Mouse (Mus musculus) midbrain, embryonic 10.5 days (tissue): ENCODE measurements at regions not wholly inside any gene's neighbourhood (a gene's known extent, or its start where the extent isn't known, plus 50 kb on each side); places are given as distances from the start of the nearest gene placed in this dataset.
A peak's percentile ranks its signal among the peaks of the same experiment; 100 is the strongest.

Experiments
- DNase-seq: peaks from one replicate; pipeline ENCODE4 v3.0.0-alpha.2; 2017; ENCODE audit warnings: low spot score
- H3K27ac ChIP-seq: fragments of 300-500 bp; sonication (generic); replicated peaks from 2 replicates; pipeline ENCODE4 v1.5.1; 2016; ENCODE audit warnings: mild to moderate bottlenecking
- H3K27me3 ChIP-seq: fragments of 300-500 bp; sonication (generic); 2 replicates; pipeline ENCODE4 v1.6.1; 2016; ENCODE audit warnings: low read depth, mild to moderate bottlenecking; ENCODE audit not compliant: poor library complexity, severe bottlenecking
- H3K36me3 ChIP-seq: fragments of 300-500 bp; sonication (generic); 2 replicates; pipeline ENCODE4 v1.6.1; 2016; ENCODE audit warnings: mild to moderate bottlenecking, moderate library complexity
- H3K4me1 ChIP-seq: fragments of 300-500 bp; sonication (generic); 2 replicates; pipeline ENCODE4 v1.6.1; 2016
- H3K4me3 ChIP-seq: fragments of 300-500 bp; sonication (generic); 2 replicates; pipeline ENCODE4 v1.5.1; 2016; ENCODE audit warnings: mild to moderate bottlenecking, moderate library complexity
- H3K9me3 ChIP-seq: fragments of 300-500 bp; sonication (generic); replicated peaks from 2 replicates; pipeline ENCODE4 v1.6.1; 2016; ENCODE audit warnings: mild to moderate bottlenecking
- WGBS: fragments of 180-500 bp; shearing (Covaris S2); methylation state at CpG from one replicate; pipeline ENCODE4 v1.1.7; 2016; 5-methylcytosine and 5-hydroxymethylcytosine counted together

DNA sequence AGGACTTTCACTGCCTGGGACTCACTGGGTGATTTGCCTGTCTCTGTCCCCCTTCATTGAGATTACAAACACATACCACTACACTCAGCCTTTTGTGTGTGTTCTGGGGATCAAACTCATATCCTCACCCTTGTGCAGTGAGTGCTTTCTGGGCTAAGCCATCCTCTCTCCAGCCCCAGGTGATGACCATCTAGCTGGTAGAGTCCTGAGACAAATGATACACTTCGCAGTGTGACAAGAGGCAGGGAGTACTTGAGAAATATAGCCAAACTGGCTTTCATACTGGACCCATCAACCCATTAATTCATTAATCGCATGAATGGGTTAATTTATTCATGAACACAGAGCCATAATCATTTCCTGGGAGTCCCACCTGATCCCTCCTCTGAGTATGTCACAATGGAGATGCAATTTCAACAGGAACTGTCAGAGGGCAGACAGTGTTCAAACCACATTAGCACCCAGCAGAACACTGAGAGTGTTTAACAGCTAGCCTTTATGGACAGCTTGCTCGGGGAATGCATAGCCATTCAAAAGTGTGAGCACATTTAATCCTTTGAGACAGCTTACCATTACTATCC is 130.6 kb upstream of the Kit start:
- Histone ChIP-seq H3K4me3 (no peak overlapping the region), H3K36me3 (no peaks in the 10 kb centered on the region), H3K9me3 (0 out of 2 replicates have a peak, but pooled peaks cover 3% of the 10 kb centered on the region), H3K4me1 (no peaks in the 10 kb centered on the region), H3K27me3 (peaks cover 12% of the 10 kb centered on the region), H3K27ac (no peak overlapping the region)
- 89% methylated on average over 3 of the region's 3 CpGs for WGBS
- no peak for DNase-seq

DNA sequence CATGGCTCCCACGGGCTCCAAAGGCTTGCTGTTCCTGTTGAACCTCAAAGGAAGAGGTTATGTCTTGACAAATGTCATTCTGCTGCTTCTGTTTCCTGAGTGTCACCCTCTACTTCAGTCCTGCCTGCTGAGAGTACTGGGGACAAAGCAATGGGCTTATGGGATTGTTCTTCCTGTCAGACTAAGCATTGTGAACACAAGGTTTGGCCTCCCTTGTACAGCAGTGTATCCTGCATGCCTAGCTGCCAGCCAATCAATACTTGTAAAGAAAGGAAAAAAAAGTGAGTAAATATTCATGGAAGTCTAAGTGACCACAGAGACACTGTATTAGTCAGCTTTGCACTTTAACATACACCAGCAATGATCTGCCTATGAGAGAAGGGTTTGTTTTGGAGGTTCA is 128.3 kb upstream of the Kit start:
- no peaks in the 10 kb centered on the region for H3K36me3 ChIP-seq
- H3K27ac ChIP-seq: no peak overlapping the region
- no peak for DNase-seq
- H3K9me3 ChIP-seq: no peaks in the 10 kb centered on the region
- H3K27me3 ChIP-seq: peaks cover 31% of the 10 kb centered on the region
- 75% methylated on average over 1 of the region's 1 CpGs for WGBS
- H3K4me3 ChIP-seq: no peak overlapping the region
- H3K4me1 ChIP-seq: peaks cover 7% of the 10 kb centered on the region

DNA sequence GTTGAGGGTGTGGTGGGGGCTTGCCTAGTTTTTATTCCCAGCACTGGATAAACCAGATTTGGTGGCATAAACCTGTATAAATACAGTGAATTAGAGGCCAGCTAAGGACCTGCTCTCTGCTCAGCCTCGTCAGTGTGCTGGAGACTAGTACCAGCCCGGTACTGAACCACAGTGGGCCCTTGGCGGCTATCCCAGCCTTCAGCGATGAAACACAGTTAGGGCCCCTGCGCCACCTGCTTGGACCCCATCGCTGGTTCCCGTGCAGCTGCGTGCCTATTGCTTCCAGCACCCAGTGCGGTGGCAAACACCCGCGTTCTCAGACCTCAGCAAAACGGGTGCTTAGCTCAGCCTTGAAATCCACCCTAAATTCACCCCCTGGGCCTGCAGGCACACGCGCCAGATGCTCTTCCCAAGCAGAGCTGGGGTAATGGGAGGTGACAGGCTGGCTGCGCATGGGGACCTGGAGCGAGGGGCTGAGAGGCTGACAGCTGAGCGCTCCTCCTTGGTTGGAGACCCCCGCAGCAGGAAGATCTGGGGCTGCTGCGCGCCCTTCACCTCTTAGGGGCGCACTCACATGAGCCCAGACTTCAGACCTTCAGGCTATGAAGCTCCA is 124.7 kb upstream of the Kit start:
- Histone ChIP-seq H3K9me3 (no peaks in the 10 kb centered on the region), H3K4me1 (peaks cover 13% of the 10 kb centered on the region), H3K27me3 (peaks cover 35% of the 10 kb centered on the region), H3K36me3 (no peaks in the 10 kb centered on the region), H3K27ac (peak overlapping the region; percentile 28), H3K4me3 (no peak overlapping the region; the same call in 1 of the 2 replicates)
- WGBS: 48% methylated on average over 21 of the region's 21 CpGs
- no peak for DNase-seq

DNA sequence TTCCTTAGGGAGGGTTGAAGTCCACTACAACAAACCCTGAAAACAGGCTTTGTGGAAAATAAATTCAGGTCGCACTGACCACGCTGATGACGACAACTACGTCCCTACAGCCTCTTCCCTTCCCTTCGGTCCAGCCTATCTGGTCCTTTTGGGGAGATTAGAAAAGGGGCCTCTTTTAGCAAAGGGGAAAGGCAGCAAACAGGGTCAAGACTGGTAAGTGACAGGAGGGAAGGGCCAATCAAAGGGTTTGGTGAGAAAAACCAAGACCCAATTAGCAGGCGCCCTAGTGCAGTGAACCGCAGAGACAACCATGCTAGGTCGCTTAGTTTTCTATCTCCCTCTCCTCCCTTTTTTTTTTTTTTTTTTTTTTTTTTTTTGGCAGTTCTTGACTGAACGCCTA is 124.2 kb upstream of the Kit start:
- Histone ChIP-seq H3K27me3 (peaks cover 35% of the 10 kb centered on the region), H3K9me3 (no peaks in the 10 kb centered on the region), H3K36me3 (no peaks in the 10 kb centered on the region), H3K4me3 (no peak overlapping the region; the same call in 1 of the 2 replicates), H3K4me1 (peaks cover 13% of the 10 kb centered on the region), H3K27ac (0 out of 2 replicates have a peak overlapping the region, but pooled peaks have one; percentile 28)
- no peak for DNase-seq
- 54% methylated on average over 9 of the region's 9 CpGs for WGBS

DNA sequence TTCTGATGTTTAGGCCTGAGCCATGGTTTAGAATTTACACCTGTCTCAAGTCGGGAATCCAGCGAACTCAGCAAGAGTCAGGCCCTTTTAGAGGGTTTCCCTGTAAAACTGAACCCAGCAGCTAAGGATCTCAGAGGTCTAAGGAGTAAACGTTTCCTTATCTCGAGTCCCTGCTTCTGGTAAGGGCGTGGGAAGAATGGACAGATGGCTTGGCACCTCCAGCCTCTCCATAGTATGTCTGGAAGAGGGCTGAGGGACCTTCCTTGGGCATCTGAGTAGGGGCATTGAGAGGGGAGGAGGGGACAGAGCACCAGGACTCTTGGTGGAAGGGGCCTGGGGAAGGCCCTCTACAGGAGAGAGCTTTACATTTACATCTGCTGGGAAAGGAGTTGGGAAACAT is 123.6 kb upstream of the Kit start:
- peaks cover 35% of the 10 kb centered on the region for H3K27me3 ChIP-seq
- H3K27ac ChIP-seq: no peak overlapping the region
- no peaks in the 10 kb centered on the region for H3K36me3 ChIP-seq
- H3K4me1 ChIP-seq: peaks cover 13% of the 10 kb centered on the region
- 67% methylated on average over 5 of the region's 5 CpGs for WGBS
- no peak overlapping the region for H3K4me3 ChIP-seq
- DNase-seq: no peak
- H3K9me3 ChIP-seq: no peaks in the 10 kb centered on the region

DNA sequence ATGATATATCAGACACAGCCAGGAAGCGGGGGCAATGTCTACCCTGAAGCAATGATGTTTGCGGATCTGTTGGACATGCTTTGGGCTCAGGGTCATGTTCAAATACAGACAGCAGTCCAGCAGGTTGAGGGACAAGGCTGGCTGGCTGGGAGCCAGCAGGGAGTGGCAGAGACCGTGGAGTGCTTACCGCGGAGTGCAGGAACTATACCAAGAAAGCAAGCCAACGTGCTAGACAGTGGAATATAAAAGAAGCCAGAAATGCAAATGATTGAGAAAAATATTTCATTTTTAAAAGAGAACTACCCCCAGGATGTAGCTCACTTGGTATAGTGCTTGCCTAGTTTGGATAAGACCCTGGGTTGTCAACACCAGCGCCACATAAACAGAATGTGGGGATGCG is 123.0 kb upstream of the Kit start:
- H3K27me3 ChIP-seq: peaks cover 37% of the 10 kb centered on the region
- no peak overlapping the region for H3K27ac ChIP-seq
- no peaks in the 10 kb centered on the region for H3K9me3 ChIP-seq
- H3K4me1 ChIP-seq: peaks cover 13% of the 10 kb centered on the region
- H3K4me3 ChIP-seq: no peak overlapping the region
- no peak for DNase-seq
- WGBS: 90% methylated on average over 8 of the region's 8 CpGs
- H3K36me3 ChIP-seq: no peaks in the 10 kb centered on the region

DNA sequence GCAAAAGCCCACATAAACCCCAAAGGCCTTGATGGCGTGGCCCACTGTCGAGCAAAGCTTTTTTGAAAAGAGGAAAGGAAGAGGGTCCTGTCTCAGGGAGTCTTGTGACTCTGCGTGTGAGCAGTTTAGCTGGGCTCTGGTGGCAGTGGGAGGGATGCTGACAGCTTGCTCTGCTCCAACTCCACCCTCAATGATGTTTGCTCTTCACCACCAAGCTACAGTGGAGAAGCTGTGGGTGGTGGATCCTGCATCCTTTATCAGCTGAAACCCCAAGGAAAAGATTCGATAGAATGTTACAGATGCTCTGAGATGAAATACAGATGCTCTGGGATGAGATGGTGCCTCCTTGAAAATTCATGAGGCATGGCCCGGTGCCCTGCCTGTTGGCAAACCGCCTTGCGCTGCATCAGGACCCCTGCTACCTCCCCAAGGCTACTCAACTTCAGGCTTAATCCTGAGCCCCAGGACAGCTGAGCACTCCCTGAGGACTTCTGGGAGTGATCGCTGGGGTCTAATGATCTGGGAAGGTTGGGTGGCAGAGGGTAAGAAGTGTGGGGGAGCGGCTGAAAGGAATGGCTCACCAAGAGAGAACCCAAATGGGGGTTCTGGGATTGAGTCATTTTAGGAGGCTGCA is 120.8 kb upstream of the Kit start:
- H3K27ac ChIP-seq: no peak overlapping the region
- H3K9me3 ChIP-seq: no peaks in the 10 kb centered on the region
- no peaks in the 10 kb centered on the region for H3K36me3 ChIP-seq
- H3K4me3 ChIP-seq: no peak overlapping the region
- no peak for DNase-seq
- H3K27me3 ChIP-seq: peaks cover 29% of the 10 kb centered on the region; the same call in 1 of the 2 replicates
- peaks cover 13% of the 10 kb centered on the region for H3K4me1 ChIP-seq
- 83% methylated on average over 9 of the region's 9 CpGs for WGBS

DNA sequence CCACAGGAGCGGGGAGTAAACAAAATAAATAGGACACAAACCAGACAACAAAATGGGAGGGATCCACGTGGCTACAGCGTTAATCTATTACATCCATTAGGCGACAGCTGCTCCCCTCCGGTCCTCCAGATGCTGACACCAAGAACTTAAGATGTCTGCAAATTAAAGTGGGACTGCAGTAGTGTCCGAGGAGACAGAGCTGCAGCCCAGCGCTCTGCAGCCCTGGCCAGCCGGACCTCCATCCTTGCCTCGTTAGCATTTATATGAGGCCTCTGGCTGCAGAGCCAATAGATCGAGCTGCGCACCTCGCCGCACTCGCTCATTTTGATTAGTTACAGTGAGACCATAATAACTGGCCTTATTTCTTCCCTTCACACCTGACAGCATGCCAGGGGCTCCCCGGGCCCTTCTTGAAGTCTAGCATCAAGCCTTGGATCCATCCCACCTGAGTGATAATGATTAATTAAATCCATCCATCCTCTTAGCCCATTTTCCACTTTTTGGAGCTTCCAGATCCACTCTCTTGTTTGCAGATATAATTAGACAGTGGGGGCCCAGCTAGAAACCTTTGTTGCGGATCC is 119.7 kb upstream of the Kit start:
- H3K9me3 ChIP-seq: no peaks in the 10 kb centered on the region
- no peak overlapping the region for H3K4me3 ChIP-seq
- no peaks in the 10 kb centered on the region for H3K36me3 ChIP-seq
- peaks cover 14% of the 10 kb centered on the region for H3K4me1 ChIP-seq
- H3K27ac ChIP-seq: no peak overlapping the region
- peaks cover 20% of the 10 kb centered on the region; the same call in 1 of the 2 replicates for H3K27me3 ChIP-seq
- DNase-seq: no peak
- 76% methylated on average over 16 of the region's 16 CpGs for WGBS

DNA sequence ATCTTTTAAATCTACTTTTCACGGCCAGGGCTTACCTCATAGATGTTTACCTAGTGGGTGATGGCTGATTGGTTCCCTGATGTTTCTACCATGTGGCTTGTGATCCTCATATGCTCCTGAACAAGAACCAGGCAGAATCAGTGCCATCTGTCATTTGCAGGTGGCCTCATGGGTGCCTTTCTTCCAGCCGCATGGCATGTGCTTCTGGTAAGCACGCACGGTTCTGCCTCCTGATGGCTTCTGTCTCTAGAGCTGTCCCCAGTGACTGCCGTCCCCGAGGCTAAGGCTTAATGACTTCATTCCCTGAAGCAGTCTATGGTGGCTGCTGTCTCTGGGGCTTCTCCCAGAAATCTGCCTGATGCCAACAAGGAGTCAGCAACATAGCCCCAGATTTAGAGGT is 117.3 kb upstream of the Kit start:
- Histone ChIP-seq H3K27ac (no peak overlapping the region), H3K4me3 (no peak overlapping the region), H3K4me1 (0 out of 2 replicates have a peak, but pooled peaks cover 9% of the 10 kb centered on the region), H3K9me3 (no peaks in the 10 kb centered on the region), H3K36me3 (no peaks in the 10 kb centered on the region), H3K27me3 (peaks cover 20% of the 10 kb centered on the region; the same call in 1 of the 2 replicates)
- WGBS: 86% methylated on average over 6 of the region's 6 CpGs
- DNase-seq: no peak

DNA sequence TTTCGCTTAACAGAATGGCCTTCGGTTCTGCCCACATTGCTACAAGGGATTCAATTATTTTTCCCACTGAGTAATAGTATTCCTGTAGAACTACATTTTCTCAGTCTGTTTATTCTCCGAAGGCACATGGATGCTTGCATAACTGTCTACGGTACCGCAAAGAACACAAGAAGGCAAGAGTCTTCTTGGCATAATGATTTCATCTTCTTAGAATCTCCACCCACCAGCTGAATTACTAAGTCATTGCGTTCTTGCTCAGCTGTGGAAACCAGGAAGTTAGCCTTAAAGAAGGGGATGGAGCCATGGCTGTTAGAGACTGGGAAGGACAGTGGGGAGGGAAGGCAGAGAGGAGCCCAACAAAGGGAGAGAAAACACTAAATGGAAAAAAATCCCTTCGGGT is 116.4 kb upstream of the Kit start:
- Histone ChIP-seq H3K4me3 (no peak overlapping the region), H3K4me1 (0 out of 2 replicates have a peak, but pooled peaks cover 9% of the 10 kb centered on the region), H3K9me3 (no peaks in the 10 kb centered on the region), H3K36me3 (no peaks in the 10 kb centered on the region), H3K27me3 (peaks cover 20% of the 10 kb centered on the region; the same call in 1 of the 2 replicates), H3K27ac (no peak overlapping the region)
- no peak for DNase-seq
- WGBS: 94% methylated on average over 7 of the region's 7 CpGs

DNA sequence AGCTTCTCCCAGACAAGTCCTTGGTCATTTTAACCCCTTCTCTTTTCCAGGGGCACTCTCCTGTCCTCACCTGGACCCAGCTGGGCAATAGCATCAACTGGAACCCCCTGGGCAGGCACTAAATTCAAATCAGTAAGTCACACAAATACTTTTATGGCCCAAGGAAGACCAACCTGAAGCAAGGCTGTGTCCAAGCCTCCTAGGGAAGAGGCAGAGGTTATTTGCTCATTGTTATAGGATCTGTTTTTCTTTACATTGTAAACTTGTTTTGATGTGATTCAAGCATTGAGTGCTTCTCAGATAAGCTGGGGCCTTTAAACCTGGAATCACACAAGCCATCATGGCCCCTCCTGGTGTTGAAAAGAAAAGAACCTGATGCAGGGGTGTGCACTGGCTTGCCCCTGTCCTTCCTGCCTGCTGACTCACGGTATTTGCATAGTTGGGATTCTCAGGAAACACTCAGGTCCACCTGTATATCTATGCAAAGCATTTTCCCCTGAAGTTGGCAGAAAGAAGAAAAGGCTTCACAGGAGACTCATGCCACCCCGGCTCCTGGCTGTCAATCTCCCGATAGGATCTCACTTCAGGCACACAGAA is 114.9 kb upstream of the Kit start:
- 0 out of 2 replicates have a peak, but pooled peaks cover 3% of the 10 kb centered on the region for H3K4me1 ChIP-seq
- no peak for DNase-seq
- H3K36me3 ChIP-seq: no peaks in the 10 kb centered on the region
- WGBS: 76% methylated on average over 3 of the region's 3 CpGs
- no peak overlapping the region for H3K4me3 ChIP-seq
- peaks cover 23% of the 10 kb centered on the region; the same call in 1 of the 2 replicates for H3K27me3 ChIP-seq
- H3K9me3 ChIP-seq: no peaks in the 10 kb centered on the region
- H3K27ac ChIP-seq: no peak overlapping the region

DNA sequence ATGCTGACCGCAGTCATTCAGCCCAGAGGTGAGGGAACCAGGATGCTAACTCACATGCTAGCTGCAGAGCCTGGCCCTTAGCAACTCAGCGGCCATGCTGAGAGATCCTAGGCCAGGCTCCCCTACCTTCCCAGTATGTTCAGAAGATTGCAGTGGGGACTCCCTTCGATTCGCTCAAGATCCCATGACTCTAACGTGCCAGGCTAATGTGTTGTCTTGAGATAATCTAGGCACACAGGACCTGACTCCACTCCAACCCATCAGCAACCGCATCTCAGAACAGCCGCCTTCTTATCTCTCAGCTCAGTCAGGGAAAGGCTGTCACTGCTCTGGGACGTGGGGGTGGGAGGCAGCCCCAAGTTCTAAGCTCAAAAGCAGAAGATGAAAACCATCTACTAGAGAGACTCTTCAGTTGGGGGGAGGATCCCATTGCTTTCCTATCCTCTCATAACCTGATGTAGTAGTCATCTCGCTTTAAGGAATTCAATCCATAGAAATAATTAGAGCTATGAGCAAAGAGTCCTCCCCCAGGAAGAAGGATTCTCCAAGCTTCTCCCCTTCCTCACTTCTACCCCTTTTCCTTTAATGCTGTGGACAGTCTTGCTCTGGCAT is 114.2 kb upstream of the Kit start:
- Histone ChIP-seq H3K27me3 (peaks cover 25% of the 10 kb centered on the region; the same call in 1 of the 2 replicates), H3K4me3 (no peak overlapping the region), H3K4me1 (0 out of 2 replicates have a peak, but pooled peaks cover 3% of the 10 kb centered on the region), H3K36me3 (no peaks in the 10 kb centered on the region), H3K9me3 (no peaks in the 10 kb centered on the region), H3K27ac (no peak overlapping the region)
- DNase-seq: no peak
- 83% methylated on average over 9 of the region's 9 CpGs for WGBS
